Mouse (Mus musculus): ENCODE data around the gene Manbal. TPM values are rescaled to one million over a fixed set of nuclear protein-coding genes. Genes with fewer than 3 reads are reported as not detected.

Manbal gene
- polyA plus RNA-seq, 1 experiment, result not detected

DNA sequence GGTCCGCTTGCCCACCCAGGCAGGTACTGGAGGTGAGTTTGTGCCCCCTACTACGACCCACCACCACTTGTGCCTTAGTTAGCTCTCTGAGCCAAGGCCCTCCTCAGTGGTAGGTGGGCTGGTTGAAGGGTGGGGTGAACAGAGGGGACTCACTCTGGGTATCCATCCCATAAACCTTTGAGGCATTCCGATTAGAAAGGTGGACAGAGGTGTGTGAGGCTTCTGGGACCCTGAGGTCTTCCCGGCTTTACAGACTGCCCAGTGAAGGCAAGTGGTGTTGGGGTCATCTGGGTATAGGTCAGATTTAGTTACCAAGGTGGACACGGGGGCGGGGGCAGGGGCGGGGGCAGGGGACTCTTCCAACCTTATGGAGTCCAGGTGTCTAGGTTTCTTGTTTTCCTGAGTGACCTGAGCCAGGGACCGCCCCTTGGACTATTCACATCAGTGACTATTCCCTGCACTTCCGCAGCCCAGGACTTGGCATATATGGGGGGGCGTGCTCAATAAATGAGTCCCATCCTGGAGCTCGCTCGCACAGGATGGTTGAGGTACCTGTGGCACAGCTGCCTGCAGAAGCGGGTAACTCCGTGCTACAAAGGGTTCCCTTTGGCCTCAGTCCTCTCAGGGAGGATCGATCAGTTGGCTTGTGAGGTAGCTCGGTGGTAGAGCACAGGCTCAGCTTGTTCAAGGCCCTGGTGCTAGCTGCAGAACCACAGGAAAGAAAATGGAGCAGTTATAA, 57.7 kb downstream of the Manbal start:
- Histone ChIP-seq H3K4me1 (ENCODE audit: control insufficient read depth, insufficient read depth, low read length) (peaks cover 55% of the 10 kb centered on the region), H3K27ac (ENCODE audit: insufficient read depth, low read depth, low read length) (0 out of 2 replicates have a peak overlapping the region, but pooled peaks have one; percentile 32), H3K4me3 (ENCODE audit: insufficient read depth, low read depth, low read length) (peak overlapping the region; percentile 84)
- 52% methylated on average over 16 of the region's 16 CpGs for WGBS
- TF ChIP-seq CTCF (IDR thresholded peaks at IDR 0.05; ENCODE audit: insufficient read depth, low read depth, low read length), result no peak
- no peak for TF ChIP-seq POLR2A (IDR thresholded peaks at IDR 0.05; ENCODE audit: insufficient read depth, low read depth, low read length)

DNA sequence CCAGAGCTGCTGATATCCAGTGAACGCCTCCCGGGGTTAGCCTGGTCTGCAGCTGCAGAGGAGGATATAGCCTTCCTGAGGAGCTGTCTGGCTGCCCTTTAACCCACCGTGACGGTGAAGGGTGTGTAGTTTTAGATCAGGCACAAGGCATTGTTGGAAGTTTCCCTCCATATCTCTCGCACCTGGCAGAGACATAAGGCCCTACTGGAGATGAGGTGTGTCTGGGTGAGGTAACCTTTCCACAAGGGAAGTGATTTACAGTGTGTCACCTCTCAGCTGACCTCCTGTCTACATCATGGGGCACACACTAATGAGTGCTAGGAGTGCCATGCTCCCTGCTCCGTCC, 58.2 kb downstream of the Manbal start:
- TF ChIP-seq CTCF (IDR thresholded peaks at IDR 0.05; ENCODE audit: insufficient read depth, low read depth, low read length) (no peak), POLR2A (IDR thresholded peaks at IDR 0.05; ENCODE audit: insufficient read depth, low read depth, low read length) (no peak)
- H3K27ac ChIP-seq (ENCODE audit: insufficient read depth, low read depth, low read length), result 0 out of 2 replicates have a peak overlapping the region, but pooled peaks have one; percentile 5
- H3K4me1 ChIP-seq (ENCODE audit: control insufficient read depth, insufficient read depth, low read length), result peaks cover 60% of the 10 kb centered on the region
- H3K4me3 ChIP-seq (ENCODE audit: insufficient read depth, low read depth, low read length), result peak overlapping the region; percentile 25
- WGBS, result 77% methylated on average over 6 of the region's 6 CpGs

DNA sequence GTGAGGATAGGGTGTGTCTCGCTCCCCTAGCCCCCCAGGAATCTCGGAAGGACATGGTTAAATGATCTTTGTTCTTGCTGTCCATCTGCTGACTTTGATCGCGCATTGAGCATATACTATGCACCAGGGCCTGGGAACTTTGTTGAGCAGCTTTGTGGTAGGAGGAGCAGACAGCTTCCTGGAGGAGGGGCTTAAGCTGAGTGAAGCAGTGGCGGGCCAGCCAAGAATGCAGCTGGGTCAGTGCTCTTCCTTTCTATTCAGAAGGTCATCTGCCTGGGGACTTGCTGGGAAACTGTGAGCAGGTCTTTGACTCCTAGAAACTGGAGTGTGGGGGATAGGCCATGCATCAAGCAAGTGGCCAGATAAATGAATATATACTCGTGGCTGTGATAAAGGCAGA, 58.8 kb downstream of the Manbal start:
- 76% methylated on average over 6 of the region's 6 CpGs for WGBS
- Histone ChIP-seq H3K4me1 (ENCODE audit: control insufficient read depth, insufficient read depth, low read length) (peaks cover 66% of the 10 kb centered on the region), H3K4me3 (ENCODE audit: insufficient read depth, low read depth, low read length) (no peak overlapping the region), H3K27ac (ENCODE audit: insufficient read depth, low read depth, low read length) (peak overlapping the region; percentile 3; the same call in 1 of the 2 replicates)
- TF ChIP-seq POLR2A (IDR thresholded peaks at IDR 0.05; ENCODE audit: insufficient read depth, low read depth, low read length), result no peak
- no peak for TF ChIP-seq CTCF (IDR thresholded peaks at IDR 0.05; ENCODE audit: insufficient read depth, low read depth, low read length)

DNA sequence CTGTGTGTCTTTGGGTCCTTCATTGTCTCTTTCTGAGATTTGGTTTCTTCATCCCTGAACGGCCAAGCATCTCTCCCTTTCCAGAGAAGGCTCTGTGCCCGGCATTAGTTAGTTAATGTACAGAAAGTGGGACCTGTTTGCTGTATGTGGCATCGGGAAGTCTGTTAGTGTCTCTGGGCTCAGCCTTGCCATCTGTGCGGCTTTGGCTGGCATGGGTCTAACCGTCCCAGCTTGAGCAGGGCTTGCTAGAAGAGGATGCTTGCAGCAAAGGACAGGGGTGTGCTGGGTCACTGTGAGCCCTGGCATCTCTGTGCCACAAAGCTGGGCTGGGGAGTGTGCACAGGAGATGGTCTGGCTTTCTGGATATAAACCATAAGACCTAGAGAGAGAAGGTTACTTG, 59.8 kb downstream of the Manbal start:
- no peak overlapping the region for H3K4me3 ChIP-seq (ENCODE audit: insufficient read depth, low read depth, low read length)
- TF ChIP-seq CTCF (IDR thresholded peaks at IDR 0.05; ENCODE audit: insufficient read depth, low read depth, low read length) (no peak), POLR2A (IDR thresholded peaks at IDR 0.05; ENCODE audit: insufficient read depth, low read depth, low read length) (no peak)
- WGBS, result 72% methylated on average over 5 of the region's 5 CpGs
- H3K4me1 ChIP-seq (ENCODE audit: control insufficient read depth, insufficient read depth, low read length), result peaks cover 76% of the 10 kb centered on the region
- H3K27ac ChIP-seq (ENCODE audit: insufficient read depth, low read depth, low read length), result no peak overlapping the region

DNA sequence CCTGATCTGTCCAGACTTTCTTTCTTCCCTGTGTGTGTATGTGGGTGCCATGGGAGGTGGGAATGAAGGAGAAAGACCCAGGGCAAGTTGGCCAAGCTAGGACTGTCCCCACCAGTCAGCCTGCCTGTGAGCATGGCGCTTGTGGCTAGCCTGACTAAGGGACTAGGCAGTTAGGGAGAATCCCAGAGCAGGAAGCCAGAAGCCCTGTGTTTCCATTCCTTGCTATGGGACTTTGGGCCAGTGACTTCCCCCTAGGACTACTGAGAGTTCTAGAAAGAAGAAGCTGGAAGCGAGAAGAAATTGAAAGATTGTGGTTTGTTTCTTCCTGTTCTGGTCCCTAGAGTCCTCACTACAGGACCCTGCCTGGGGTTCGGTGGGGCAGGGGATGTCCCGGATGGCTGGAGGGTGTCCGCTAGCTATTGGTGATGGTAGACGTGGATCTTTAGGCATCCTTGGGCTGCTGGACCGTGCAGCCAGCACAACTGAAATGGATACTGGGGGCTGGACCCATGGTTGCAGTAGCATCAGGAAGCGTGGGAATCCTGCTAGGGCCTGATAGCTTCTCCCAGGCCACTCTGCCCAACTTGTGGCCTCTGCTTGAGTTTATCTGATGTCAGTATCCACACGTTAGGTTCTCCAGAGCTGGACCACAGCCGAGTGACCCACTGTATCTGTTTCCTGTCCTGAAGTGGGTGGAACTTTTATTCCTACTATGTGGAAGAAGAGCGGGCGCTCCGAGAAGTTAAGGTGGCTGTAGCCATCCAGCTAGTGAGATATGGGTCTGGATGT, 61.2 kb downstream of the Manbal start:
- Histone ChIP-seq H3K4me3 (ENCODE audit: insufficient read depth, low read depth, low read length) (no peak overlapping the region), H3K27ac (ENCODE audit: insufficient read depth, low read depth, low read length) (no peak overlapping the region), H3K4me1 (ENCODE audit: control insufficient read depth, insufficient read depth, low read length) (peaks cover 80% of the 10 kb centered on the region)
- no peak for TF ChIP-seq CTCF (IDR thresholded peaks at IDR 0.05; ENCODE audit: insufficient read depth, low read depth, low read length)
- no peak for TF ChIP-seq POLR2A (IDR thresholded peaks at IDR 0.05; ENCODE audit: insufficient read depth, low read depth, low read length)
- WGBS, result 83% methylated on average over 13 of the region's 13 CpGs

DNA sequence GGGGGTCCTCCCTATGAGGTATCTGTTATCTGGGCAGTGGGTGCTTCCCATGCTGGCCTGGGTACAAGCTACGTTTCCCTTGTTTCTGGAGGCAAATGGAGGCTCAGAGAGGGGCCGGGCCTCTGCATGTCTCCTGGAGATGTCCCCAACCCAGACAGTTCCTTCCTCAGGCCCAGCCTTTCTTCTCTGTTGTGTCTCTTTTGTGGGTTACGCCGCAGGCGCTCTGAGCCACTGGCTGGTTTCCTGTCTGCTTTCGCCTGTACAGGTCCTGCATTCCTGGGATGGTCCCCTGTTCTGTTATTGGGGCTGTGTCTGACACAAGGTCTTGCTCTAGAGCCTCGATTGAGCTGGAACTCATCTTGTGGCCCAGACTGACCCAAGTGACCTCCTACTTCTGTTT, 62.3 kb downstream of the Manbal start:
- TF ChIP-seq CTCF (IDR thresholded peaks at IDR 0.05; ENCODE audit: insufficient read depth, low read depth, low read length) (no peak), POLR2A (IDR thresholded peaks at IDR 0.05; ENCODE audit: insufficient read depth, low read depth, low read length) (no peak)
- Histone ChIP-seq H3K4me1 (ENCODE audit: control insufficient read depth, insufficient read depth, low read length) (peaks cover 88% of the 10 kb centered on the region), H3K4me3 (ENCODE audit: insufficient read depth, low read depth, low read length) (no peak overlapping the region), H3K27ac (ENCODE audit: insufficient read depth, low read depth, low read length) (no peak overlapping the region; the same call in 1 of the 2 replicates)
- 83% methylated on average over 7 of the region's 7 CpGs for WGBS

DNA sequence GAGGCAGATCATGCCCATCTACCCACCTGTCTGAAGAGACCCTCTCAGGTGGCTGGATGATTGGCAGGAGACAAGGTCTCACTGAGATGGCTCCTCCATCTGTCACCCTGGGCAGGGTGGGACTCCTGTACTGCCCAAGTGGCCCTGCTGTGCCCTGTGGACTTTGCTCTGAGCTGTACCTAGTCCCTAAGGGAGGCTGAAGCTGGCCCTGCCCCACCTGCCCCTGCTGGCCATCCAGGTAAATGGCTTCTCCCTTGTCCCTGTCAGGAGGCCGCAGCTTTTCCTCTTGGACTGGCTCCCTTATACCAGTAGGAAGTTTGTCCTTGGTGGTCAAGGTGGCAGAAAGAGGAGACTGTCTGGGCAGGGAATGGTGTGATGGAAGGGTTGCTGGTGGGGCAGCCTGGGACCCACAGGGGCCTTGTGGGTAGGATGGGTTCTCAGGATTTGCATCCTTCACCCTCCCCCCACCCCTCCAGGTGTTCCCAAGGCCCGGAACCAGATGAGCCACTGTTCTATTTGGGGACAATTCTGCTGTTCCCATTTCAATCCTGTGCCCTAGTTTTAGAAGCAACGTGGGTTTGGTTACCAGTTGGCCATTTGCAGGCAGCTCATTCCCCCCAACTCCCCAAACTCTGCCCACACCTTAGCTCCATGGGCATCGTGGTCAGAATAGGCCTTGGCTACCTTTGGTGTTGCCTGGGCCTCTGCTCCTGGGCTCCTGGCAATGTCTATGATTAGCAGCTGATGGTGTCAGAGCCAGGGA, 63.5 kb downstream of the Manbal start:
- TF ChIP-seq POLR2A (IDR thresholded peaks at IDR 0.05; ENCODE audit: insufficient read depth, low read depth, low read length) (no peak), CTCF (IDR thresholded peaks at IDR 0.05; ENCODE audit: insufficient read depth, low read depth, low read length) (no peak)
- H3K27ac ChIP-seq (ENCODE audit: insufficient read depth, low read depth, low read length), result no peak overlapping the region
- WGBS, result 61% methylated on average over 4 of the region's 4 CpGs
- peaks cover 86% of the 10 kb centered on the region for H3K4me1 ChIP-seq (ENCODE audit: control insufficient read depth, insufficient read depth, low read length)
- H3K4me3 ChIP-seq (ENCODE audit: insufficient read depth, low read depth, low read length), result no peak overlapping the region

DNA sequence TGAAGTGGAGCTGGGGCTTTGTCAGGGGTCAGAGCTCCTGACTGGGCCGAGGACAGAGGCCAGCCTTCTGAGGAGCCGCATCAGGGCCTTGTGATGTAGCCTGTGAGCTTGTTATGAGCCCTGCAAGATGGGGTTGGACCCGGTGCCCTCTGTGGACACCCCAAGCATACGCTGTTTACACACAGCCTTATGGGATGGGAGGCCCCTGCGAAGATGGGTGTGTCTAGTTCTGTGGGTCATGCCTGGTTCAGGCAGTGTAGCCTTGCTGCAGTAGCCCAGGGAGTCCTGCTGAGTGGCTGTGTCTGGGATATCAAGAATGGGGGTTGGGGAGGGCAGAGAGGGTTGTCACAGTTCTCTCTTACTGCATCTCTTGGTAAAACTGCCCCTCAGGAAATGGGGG, 64.5 kb downstream of the Manbal start:
- H3K4me3 ChIP-seq (ENCODE audit: insufficient read depth, low read depth, low read length), result no peak overlapping the region
- H3K27ac ChIP-seq (ENCODE audit: insufficient read depth, low read depth, low read length), result peak overlapping the region; percentile 16; the same call in 1 of the 2 replicates
- peaks cover 82% of the 10 kb centered on the region for H3K4me1 ChIP-seq (ENCODE audit: control insufficient read depth, insufficient read depth, low read length)
- TF ChIP-seq CTCF (IDR thresholded peaks at IDR 0.05; ENCODE audit: insufficient read depth, low read depth, low read length), result no peak
- no peak for TF ChIP-seq POLR2A (IDR thresholded peaks at IDR 0.05; ENCODE audit: insufficient read depth, low read depth, low read length)
- WGBS, result 70% methylated on average over 5 of the region's 5 CpGs
